Mouse (Mus musculus): Measurements from ENCODE around the gene Set. TPM values are rescaled to one million over a fixed set of nuclear protein-coding genes. Genes with fewer than 3 reads are reported as not detected.

Gene Set
- polyA plus RNA-seq, 1 experiment from 2014 or later: 297 TPM

DNA sequence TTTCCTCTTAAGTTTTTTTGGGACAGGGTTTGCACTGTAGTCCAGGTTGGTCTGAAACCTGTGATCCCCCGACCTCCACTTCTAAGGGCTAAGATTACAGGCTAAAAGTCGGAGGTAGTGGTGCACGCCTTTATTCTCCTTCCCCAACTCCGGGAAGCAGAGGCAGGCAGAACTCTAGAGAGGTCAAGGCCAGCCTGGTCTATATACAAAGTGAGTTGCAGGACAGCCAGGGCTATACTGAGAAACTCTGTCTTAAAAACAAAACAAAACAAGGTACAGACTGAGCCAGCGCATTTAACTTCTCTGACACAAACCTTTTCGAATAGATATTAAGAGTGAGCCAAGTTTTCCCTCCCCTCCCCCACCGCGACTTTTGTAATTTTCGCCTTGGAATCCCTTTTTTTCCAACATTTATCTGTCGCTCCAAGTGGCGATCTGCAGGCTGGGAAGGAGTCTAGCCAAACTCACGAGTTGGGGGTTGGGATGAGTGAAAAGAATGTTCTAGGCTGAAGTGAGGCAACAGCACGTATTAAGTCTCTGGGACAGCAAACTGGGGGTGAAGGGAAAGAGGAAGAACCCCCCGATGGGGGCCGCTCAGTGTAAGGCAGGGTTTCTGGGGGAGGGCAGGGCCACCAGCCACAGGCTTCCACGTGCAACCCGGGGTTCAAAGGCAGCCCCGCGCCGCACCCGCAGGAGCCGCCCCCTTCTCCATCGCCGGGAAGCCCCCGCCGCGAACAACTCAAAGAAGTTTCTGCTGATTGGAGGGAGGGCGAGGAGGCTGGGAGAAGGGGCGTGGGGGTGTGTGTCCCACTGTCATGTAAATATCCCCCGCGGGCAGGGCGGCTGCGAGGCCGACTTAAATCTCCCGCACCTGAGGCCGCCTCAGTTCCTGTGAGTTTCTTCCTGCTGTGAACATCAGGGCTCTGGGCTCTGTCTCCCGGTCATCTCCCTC, 4.3 kb downstream of the Set start:
- H3K36me3 ChIP-seq: no peaks in the 10 kb centered on the region
- peak; percentile 9; the same call in 1 of the 2 replicates for ATAC-seq (ENCODE audit: insufficient number of reproducible peaks, low FRiP score)
- H3K27ac ChIP-seq (ENCODE audit: poor library complexity, severe bottlenecking): peak overlapping the region; percentile 93

DNA sequence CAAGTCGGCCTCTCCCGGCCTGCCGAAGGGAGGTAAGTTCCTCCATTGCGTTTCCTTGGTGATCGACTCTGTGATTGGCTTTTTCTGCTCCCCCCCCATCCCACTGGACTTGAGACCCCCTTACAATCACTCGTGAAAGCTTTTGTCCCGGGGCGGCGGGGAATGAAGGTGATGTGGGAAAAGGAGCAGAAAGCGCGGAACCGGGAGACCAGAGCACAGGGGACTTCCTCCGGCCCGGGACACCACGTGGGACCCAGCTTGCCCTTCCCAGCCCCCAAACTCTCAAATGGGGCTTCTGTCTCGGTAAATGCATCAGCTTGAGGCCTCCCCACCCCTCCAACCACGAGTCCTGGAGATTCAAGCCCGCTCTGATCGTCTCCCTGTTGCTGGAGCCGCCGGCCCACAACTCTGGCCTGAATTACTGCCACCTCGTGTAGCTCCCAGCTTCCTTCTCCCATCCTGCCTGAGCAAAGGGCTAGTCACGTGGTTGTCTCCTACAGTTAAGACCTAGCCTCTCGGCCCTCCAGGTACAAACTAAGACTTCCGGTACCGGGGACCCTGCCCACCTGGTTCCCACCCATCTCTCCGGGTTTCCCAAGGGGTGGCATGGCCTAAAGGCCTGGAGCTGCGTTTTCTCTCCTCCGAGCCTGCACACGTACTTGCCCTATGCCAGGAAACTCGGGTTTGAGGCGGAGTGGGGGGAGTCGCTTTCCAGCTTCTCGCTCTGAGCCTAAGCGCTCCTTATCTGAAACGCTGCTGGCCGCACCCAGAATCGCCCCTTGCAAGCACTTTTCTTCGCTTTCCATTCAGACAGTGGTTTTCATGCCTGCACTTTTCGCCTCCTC, 5.3 kb downstream of the Set start:
- peak; percentile 29; the same call in 1 of the 2 replicates for ATAC-seq (ENCODE audit: insufficient number of reproducible peaks, low FRiP score)
- Histone ChIP-seq H3K9ac (peak overlapping the region; percentile 78), H3K4me3 (peak overlapping the region; percentile 65), H3K4me2 (peak overlapping the region; percentile 92), H3K27me3 (replicated peaks) (no peaks in the 10 kb centered on the region), H3K9me3 (replicated peaks) (no peaks in the 10 kb centered on the region), H3K27ac (ENCODE audit: poor library complexity, severe bottlenecking) (peak overlapping the region; percentile 93), H3K36me3 (no peaks in the 10 kb centered on the region), H3K4me1 (replicated peaks) (peaks cover 22% of the 10 kb centered on the region)
- under 1% methylated on average over 40 of the region's 40 CpGs for WGBS

More for the DNA sequence above, 4.3 kb downstream of the Set start:
- Histone ChIP-seq H3K9ac (peak overlapping the region; percentile 78), H3K4me1 (replicated peaks) (peaks cover 26% of the 10 kb centered on the region), H3K27me3 (replicated peaks) (no peaks in the 10 kb centered on the region), H3K4me3 (peak overlapping the region; percentile 65), H3K9me3 (replicated peaks) (no peaks in the 10 kb centered on the region), H3K4me2 (peak overlapping the region; percentile 92)
- 7% methylated on average over 37 of the region's 37 CpGs for WGBS

DNA sequence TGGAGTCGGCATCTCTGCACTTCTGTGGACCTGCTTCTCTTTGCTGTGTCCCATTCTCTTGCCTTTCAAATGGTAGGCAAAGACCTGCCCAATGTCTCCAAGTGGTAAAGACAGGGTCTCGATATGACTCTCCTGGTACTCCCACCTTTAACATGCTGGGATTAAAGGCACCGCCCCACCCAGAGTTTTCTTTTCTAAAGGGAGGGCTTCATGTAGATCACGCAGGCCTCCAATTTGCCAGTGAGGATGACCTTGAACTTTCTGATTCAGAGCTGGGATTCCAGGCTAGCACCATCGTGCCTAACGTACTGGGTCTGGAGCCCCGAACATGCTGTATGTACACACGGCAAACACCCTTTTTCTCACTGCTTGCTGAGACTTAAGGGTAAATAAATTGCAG, 6.1 kb downstream of the Set start:
- Histone ChIP-seq H3K36me3 (peaks cover 4% of the 10 kb centered on the region), H3K9ac (peak overlapping the region; percentile 78), H3K9me3 (replicated peaks) (no peaks in the 10 kb centered on the region), H3K4me1 (replicated peaks) (peaks cover 27% of the 10 kb centered on the region), H3K4me2 (peak overlapping the region; percentile 92), H3K4me3 (peak overlapping the region; percentile 65), H3K27ac (ENCODE audit: poor library complexity, severe bottlenecking) (peak overlapping the region; percentile 93), H3K27me3 (replicated peaks) (no peaks in the 10 kb centered on the region)
- ATAC-seq (ENCODE audit: insufficient number of reproducible peaks, low FRiP score): no peak
- WGBS: 6% methylated on average over 8 of the region's 8 CpGs

DNA sequence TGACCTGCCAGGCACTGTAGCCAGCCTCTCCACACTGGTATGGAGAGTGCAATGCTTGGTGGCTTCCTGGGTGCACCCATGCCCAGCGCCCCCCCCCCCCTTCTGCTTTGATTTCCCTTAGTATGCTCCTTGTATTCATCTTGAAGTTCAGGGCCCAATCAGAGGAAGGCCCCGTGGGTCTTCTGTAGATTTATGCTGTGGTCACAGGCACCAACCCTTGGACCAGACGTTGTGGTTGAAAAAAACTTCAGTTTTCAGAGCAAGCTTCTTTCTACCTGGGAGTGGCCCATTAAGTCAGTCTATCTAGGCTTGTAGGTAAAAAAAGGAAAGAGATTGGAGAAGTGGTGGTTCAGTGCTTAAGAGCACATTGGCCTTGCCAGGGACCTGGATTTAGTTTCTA, 6.6 kb downstream of the Set start:
- Histone ChIP-seq H3K4me2 (peak overlapping the region; percentile 92), H3K9me3 (replicated peaks) (no peaks in the 10 kb centered on the region), H3K9ac (peak overlapping the region; percentile 78), H3K27me3 (replicated peaks) (no peaks in the 10 kb centered on the region), H3K4me3 (peak overlapping the region; percentile 65), H3K4me1 (replicated peaks) (peaks cover 31% of the 10 kb centered on the region), H3K36me3 (peaks cover 9% of the 10 kb centered on the region), H3K27ac (ENCODE audit: poor library complexity, severe bottlenecking) (peak overlapping the region; percentile 93)
- ATAC-seq (ENCODE audit: insufficient number of reproducible peaks, low FRiP score): no peak
- WGBS: 17% methylated on average over 2 of the region's 3 CpGs

DNA sequence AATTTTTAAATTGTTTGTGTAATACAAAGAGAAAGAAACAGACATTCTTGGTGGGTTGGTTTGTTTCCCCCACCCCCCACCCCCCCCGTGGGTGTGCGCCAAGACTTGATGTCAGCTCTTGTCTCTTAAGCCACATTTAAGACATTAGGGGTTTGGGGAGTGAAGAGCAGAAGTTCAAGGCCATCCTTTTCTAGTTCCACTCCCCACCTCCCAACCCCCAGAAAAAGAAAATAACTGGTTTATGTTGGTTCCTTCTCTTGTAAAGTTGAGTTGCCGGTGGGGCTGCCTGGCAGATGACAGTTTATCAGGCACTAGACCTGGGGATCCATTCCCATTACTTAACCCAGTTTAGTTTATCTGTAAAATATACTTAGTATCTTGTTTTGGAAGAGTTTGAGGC, 7.1 kb downstream of the Set start:
- Histone ChIP-seq H3K4me3 (no peak overlapping the region), H3K27me3 (replicated peaks) (no peaks in the 10 kb centered on the region), H3K27ac (ENCODE audit: poor library complexity, severe bottlenecking) (no peak overlapping the region), H3K4me2 (peak overlapping the region; percentile 92), H3K4me1 (replicated peaks) (peaks cover 31% of the 10 kb centered on the region), H3K9ac (no peak overlapping the region; the same call in 1 of the 2 replicates), H3K9me3 (replicated peaks) (no peaks in the 10 kb centered on the region), H3K36me3 (peaks cover 14% of the 10 kb centered on the region)
- WGBS: 50% methylated on average over 3 of the region's 3 CpGs
- no peak for ATAC-seq (ENCODE audit: insufficient number of reproducible peaks, low FRiP score)

DNA sequence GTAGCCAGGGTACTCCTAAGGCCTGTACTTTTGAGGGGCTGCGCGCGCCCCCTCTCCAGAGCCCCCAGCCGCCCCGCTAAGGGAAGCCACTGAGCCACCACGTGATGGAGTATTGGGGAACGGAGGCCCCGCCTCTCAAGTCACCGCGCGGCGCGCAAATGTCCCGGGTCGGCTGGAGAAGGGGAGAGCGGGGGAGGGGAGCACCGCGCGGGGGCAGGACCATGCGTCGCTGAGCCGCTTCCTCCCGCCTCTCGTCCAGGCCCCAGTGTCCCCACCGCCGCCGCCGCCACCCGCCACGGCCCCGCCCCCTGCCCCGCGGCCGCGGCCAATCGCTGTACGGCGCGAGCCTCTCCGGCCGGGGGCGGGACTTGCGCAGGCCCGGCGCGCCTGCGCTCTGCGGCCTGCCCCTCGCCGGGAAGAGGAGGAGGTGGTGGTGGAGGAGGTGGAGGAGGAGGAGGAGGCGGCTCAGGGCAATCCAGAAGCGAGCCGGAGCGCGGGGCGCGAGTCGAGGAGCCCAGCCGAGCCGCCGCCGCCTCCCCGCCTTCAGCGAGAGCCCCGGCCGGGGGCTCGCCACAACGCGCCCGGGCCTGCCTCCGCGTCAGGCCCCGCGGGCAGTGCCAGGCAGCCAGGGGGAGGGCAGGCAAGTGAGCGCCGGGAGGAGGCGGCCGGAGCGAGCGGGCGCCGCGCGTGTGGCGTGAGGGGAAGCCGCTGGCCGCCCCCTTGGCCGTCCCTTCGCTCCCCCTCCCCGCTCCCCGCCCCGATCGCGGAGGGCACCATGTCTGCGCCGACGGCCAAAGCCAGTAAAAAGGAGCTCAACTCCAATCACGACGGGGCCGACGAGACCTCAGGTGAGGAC, 9.1 kb downstream of the Set start:
- WGBS: under 1% methylated on average over 44 of the region's 101 CpGs
- ATAC-seq (ENCODE audit: insufficient number of reproducible peaks, low FRiP score): peak; percentile 95
- peaks cover 31% of the 10 kb centered on the region for H3K4me1 ChIP-seq (replicated peaks)

DNA sequence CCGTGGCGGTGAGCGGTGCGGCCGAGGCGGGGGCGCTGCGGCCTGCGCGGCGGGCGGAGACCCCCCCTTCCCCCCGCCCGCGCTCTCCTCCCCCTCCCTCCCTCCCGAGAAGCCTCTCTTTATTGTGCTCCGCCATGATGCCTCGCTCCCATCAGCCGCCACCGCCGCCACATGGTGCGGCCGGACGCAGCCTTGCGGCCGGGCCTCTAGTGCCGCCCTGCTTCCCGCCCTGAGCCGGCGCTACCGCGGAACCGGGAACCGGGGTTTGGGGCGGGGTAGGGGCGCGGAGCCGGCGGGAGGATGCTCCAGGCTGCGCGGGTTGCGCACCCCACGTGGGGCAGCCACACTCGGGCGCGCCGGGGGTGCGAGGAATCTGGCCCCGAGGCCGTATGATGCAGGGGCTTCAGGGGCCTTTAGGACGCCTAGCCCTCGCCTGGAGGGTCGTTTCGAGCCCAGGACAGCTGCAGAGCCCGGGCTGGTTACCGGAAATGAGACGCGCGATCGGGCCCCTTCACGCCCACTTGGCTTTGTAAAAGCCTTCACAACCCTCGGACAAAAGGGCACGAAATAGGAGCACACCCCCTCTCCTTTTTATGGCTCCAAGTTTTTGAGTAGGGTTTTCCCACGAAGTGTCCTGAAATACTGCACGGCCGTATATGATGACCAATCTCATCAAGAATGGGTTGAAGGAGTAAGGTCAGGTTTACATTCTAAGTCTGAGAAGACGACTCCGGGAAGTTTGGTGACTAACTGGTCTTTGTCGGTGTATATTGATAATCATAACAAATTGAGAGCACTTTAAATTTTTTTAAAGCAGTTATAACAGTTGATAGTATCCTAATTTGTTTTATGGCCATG, 10.1 kb downstream of the Set start:
- peak overlapping the region; percentile 67 for H3K4me2 ChIP-seq
- H3K27me3 ChIP-seq (replicated peaks): no peaks in the 10 kb centered on the region
- ATAC-seq (ENCODE audit: insufficient number of reproducible peaks, low FRiP score): peak; percentile 23
- H3K4me1 ChIP-seq (replicated peaks): peaks cover 31% of the 10 kb centered on the region
- H3K9ac ChIP-seq: peak overlapping the region; percentile 99
- peak overlapping the region; percentile 100 for H3K27ac ChIP-seq (ENCODE audit: poor library complexity, severe bottlenecking)
- no peaks in the 10 kb centered on the region for H3K9me3 ChIP-seq (replicated peaks)
- peaks cover 31% of the 10 kb centered on the region for H3K36me3 ChIP-seq
- under 1% methylated on average over 51 of the region's 69 CpGs for WGBS
- H3K4me3 ChIP-seq: peak overlapping the region; percentile 90

More for the DNA sequence above, 9.1 kb downstream of the Set start:
- Histone ChIP-seq H3K9ac (peak overlapping the region; percentile 99), H3K4me2 (peak overlapping the region; percentile 67), H3K27ac (ENCODE audit: poor library complexity, severe bottlenecking) (peak overlapping the region; percentile 100), H3K4me3 (peak overlapping the region; percentile 90), H3K27me3 (replicated peaks) (no peaks in the 10 kb centered on the region), H3K9me3 (replicated peaks) (no peaks in the 10 kb centered on the region), H3K36me3 (peaks cover 28% of the 10 kb centered on the region)

DNA sequence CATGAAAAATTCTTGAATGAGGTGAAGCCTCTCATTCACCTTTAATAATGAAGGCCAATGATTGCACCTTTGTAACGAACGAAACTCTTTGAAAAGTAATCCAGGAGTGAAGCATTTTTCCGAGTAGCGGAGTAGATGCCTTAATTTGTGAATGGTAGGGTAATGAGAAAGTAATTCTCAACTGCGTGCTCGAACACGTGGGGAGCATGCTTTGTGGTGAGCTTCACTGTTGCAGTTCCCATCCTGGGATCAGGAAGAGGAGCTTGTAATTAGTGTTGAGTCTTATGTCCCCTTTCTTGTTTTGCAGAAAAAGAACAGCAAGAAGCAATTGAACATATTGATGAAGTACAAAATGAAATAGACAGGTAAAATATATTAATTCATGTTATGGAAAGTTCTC, 10.8 kb downstream of the Set start:
- Histone ChIP-seq H3K4me1 (replicated peaks) (peaks cover 31% of the 10 kb centered on the region), H3K9me3 (replicated peaks) (no peaks in the 10 kb centered on the region), H3K27me3 (replicated peaks) (no peaks in the 10 kb centered on the region), H3K9ac (peak overlapping the region; percentile 99), H3K27ac (ENCODE audit: poor library complexity, severe bottlenecking) (no peak overlapping the region), H3K4me2 (peak overlapping the region; percentile 67), H3K4me3 (peak overlapping the region; percentile 90), H3K36me3 (peaks cover 37% of the 10 kb centered on the region)
- ATAC-seq (ENCODE audit: insufficient number of reproducible peaks, low FRiP score): no peak
- WGBS: 42% methylated on average over 7 of the region's 7 CpGs

DNA sequence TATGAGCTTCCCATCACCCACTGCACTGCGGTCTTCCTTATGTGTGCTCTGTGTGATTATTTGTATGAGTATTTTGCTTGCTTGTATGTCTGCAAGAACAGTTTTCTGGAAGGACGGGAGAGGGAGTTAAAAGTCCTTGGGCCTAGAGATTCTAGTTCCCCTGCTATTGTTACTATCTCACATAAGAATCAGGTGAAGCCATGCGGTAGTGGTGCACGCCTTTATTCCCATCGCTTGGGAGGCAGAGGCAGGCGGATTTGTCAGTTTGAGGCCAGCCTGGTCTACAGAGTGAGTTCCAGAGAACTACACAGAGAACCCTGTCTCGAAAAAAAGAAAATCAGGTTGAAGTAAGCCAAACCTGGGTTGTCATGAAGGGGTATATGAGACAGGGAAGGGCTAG, 15.7 kb downstream of the Set start:
- Histone ChIP-seq H3K9ac (no peak overlapping the region), H3K4me2 (no peak overlapping the region), H3K9me3 (replicated peaks) (no peaks in the 10 kb centered on the region), H3K4me3 (no peak overlapping the region), H3K4me1 (replicated peaks) (peaks cover 8% of the 10 kb centered on the region), H3K36me3 (peaks cover 43% of the 10 kb centered on the region), H3K27ac (ENCODE audit: poor library complexity, severe bottlenecking) (no peak overlapping the region), H3K27me3 (replicated peaks) (no peaks in the 10 kb centered on the region)
- WGBS: 79% methylated on average over 7 of the region's 7 CpGs
- no peak for ATAC-seq (ENCODE audit: insufficient number of reproducible peaks, low FRiP score)

DNA sequence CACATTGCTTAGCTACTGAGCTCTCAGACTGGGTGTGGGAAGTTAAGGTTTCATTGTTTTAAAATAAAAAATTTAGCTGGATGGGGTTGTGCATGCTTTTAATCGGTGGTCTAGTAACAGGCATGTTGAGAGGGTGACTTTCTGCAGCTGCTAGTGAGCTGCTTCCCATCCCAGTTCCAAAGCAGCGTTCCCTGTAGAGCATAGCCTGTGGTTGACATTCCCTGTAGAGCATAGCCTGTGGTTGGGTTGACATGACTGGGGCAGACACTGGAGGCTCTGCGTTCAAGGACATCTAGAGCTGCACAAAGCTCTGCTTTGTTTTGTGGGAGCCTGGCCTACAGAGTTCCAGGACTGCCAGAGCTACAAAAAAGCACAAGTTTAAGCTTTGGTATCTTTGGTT, 16.1 kb downstream of the Set start:
- peaks cover 8% of the 10 kb centered on the region for H3K4me1 ChIP-seq (replicated peaks)
- WGBS: 82% methylated on average over 3 of the region's 3 CpGs
- H3K36me3 ChIP-seq: peaks cover 39% of the 10 kb centered on the region

More for the DNA sequence above, 16.1 kb downstream of the Set start:
- H3K9me3 ChIP-seq (replicated peaks): no peaks in the 10 kb centered on the region
- no peak overlapping the region for H3K4me2 ChIP-seq
- no peak overlapping the region for H3K27ac ChIP-seq (ENCODE audit: poor library complexity, severe bottlenecking)
- H3K9ac ChIP-seq: no peak overlapping the region
- H3K4me3 ChIP-seq: no peak overlapping the region
- no peaks in the 10 kb centered on the region for H3K27me3 ChIP-seq (replicated peaks)
- ATAC-seq (ENCODE audit: insufficient number of reproducible peaks, low FRiP score): no peak
